Mouse (Mus musculus) Muller cell, postnatal 12 days (primary cell): ENCODE measurements around the gene Uncx.

ENCODE experiments used
- DNase-seq: peaks from one replicate; pipeline ENCODE4 v3.0.0-alpha.2; 2015; ENCODE audit errors: inconsistent ontology term

The Uncx gene

GRCm38 (mm10) chr5:139542556-139542955 is 738 bp upstream of the Uncx start:
- DNase-seq: no peak

- DNase-seq: no peak
Measured at GRCm38 (mm10) chr5:139543650-139544270, 466 bp downstream of the Uncx start.

- DNase-seq: no peak
Measured at GRCm38 (mm10) chr5:139544271-139545135, 1.2 kb downstream of the Uncx start.

- DNase-seq: no peak
Measured at GRCm38 (mm10) chr5:139545221-139545620, 1.9 kb downstream of the Uncx start.

GRCm38 (mm10) chr5:139545673-139546335 is 2.5 kb downstream of the Uncx start:
- DNase-seq: no peak

- DNase-seq: no peak
Measured at GRCm38 (mm10) chr5:139546336-139546770, 3.1 kb downstream of the Uncx start.

- no peak for DNase-seq
Measured at GRCm38 (mm10) chr5:139546771-139547420, 3.6 kb downstream of the Uncx start.

GRCm38 (mm10) chr5:139547421-139547931 is 4.2 kb downstream of the Uncx start:
- no peak for DNase-seq

- DNase-seq: no peak
Measured at GRCm38 (mm10) chr5:139553446-139554273, 10.4 kb downstream of the Uncx start.

GRCm38 (mm10) chr5:139554478-139555335 is 11.4 kb downstream of the Uncx start:
- no peak for DNase-seq

GRCm38 (mm10) chr5:139555476-139556115 is 12.3 kb downstream of the Uncx start:
- DNase-seq: no peak

GRCm38 (mm10) chr5:139556116-139556678 is 12.9 kb downstream of the Uncx start:
- DNase-seq: no peak

GRCm38 (mm10) chr5:139557079-139557478 is 13.8 kb downstream of the Uncx start:
- no peak for DNase-seq

GRCm38 (mm10) chr5:139557531-139558467 is 14.5 kb downstream of the Uncx start:
- no peak for DNase-seq

- DNase-seq: no peak
Measured at GRCm38 (mm10) chr5:139558468-139558804, 15.1 kb downstream of the Uncx start.

GRCm38 (mm10) chr5:139558917-139559660 is 15.8 kb downstream of the Uncx start:
- no peak for DNase-seq

GRCm38 (mm10) chr5:139559782-139560181 is 16.5 kb downstream of the Uncx start:
- no peak for DNase-seq
